Mouse (Mus musculus) heart, postnatal 10 days (tissue): ENCODE measurements around the gene Rccd1. TPM values are rescaled to one million over a fixed set of nuclear protein-coding genes. Genes with fewer than 3 reads are reported as not detected.

Source experiments
- DNase-seq, 2 experiments: peaks; one replicate each; pipeline ENCODE4 v3.0.0; 2021
- intact Hi-C: fragments of 180-260 bp; cut with DNase I; formaldehyde crosslinking; loops from one replicate; pipeline ENCODE4 v1.15.1; 2025
- total RNA-seq, 2 experiments: library from RNA; stranded (reverse); gene quantifications; 2 replicates each; pipeline ENCODE4 v1.2.3; 2021

Rccd1 gene
- total RNA-seq: 10 to 100 TPM in 1 of 2 experiments, 1 to 10 TPM in 1; 7.1 to 10.1 TPM

DNA sequence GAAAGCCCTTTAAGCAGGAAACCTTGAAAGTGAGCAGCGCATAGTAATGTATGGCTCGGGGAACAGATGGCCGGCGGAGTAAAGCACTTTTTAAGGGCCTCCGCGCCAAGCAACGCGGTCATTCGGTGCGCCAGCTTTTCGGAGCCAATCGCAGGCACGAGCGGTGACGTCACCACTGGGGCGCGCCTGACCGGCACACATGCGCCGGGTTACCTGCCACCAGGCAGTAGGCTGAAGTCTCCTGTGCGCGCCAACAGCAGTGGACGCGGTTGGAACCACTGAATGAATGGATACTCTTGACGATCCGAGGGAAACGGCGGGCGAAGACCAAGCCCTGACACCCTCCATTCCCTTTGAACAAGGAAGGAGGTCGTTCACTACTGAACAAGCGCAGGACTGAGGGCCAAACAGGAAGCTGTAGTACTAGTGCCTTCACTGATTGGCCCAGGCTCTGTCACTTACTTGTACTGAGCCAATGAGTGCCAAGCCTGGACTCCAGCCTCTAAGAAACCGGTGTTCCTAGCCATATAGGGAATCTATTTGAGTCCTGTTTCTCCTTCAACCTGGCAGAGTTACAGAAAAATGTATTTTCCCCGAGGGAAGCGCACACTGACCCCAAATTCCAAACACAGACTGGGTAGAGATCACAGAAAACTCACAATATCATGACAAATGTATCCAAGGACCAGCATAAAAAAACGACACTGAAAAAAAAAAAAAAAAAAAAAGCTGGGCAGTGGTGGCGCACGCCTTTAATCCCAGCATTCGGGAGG is at the start of gene Rccd1:
TSS of gene Rccd1 (minus strand) at position 412 of the 773 bp plus-strand sequence.
- intact Hi-C loops: no loop called here
- DNase-seq: peak; percentile 96

DNA sequence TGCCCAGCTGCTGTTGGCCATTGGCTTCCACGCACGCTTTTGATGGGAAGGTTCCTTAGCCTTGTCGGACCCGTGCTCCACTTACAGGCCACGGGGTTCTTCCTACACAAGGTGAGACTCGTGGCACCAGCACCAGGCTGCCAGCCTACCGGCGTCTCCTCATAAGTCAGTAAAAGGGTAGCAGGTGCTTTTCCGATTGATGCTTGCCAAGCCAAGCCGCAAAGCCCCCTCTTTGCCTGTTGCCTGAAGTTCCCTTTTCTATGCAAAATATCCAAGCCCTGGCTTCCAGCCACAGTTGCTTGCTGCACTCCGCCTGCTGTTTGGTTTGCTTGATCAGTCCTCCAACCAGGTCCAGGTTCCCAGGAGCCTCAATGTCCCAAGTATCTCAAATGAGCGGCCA is 49.6 kb upstream of the Rccd1 start:
- DNase-seq: no peak
- intact Hi-C loops: no loop called here

DNA sequence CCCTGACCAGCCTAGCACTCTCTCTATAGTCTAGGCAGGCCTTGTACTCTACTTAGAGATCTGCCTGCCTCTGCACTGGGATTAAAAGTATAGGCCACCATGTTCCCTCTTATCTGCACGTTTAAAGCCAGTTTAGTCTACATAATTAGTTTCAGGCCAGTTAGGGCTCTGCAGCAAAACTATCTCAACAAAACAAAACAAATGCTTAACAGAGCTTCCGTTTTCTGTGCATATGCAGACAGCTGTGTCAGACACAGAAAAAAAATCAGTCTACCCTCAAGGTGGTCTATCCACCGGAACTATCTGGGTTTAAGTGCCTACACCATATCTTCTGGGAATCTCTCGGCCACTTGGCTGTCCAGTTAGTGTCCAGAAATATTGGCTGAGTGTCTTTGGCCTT is 49.1 kb upstream of the Rccd1 start:
- DNase-seq: no peak
- intact Hi-C loops: no loop called here

GRCm38 (mm10) chr7:80372667-80373066 is 48.4 kb upstream of the Rccd1 start:
- no peak for DNase-seq
- intact Hi-C loops: no loop called here

DNA sequence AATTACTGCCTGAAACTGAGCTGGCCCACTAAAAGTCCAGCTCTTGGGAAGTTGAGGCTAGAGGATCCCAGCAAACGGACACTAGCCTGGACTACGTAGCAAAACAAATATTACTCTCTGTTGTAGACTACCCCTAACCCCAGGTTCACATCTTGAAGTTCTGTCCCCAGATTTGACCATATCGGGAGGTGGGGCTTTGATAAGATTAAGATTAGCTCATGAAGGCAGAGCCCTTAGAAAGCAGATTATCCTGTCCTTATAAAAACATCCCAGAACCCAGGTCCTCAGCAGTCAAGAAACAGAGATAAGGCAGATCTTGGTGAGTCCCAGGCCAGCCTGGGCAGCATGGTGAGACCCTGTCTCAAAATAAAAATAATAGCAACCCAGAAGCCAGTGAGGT is 47.9 kb upstream of the Rccd1 start:
- intact Hi-C loops: no loop called here
- no peak for DNase-seq

- peak; percentile 87 to 90 for DNase-seq
- intact Hi-C loops: loop anchor here (2.0 kb wide), 1 partner anchor 230 kb away; no protein-coding TSS in a partner anchor
Measured at GRCm38 (mm10) chr7:80371041-80371751, 46.9 kb upstream of the Rccd1 start, which contains the start of gene Man2a2. TSS of gene Man2a2 (minus strand) at chr7:80371375.

- DNase-seq: peak; percentile 88
- intact Hi-C loops: loop anchor here (1.0 to 2.0 kb wide), 2 partner anchors 30 to 230 kb away; no protein-coding TSS in a partner anchor
Measured at GRCm38 (mm10) chr7:80370649-80371040, 46.4 kb upstream of the Rccd1 start.

- no peak for DNase-seq
- intact Hi-C loops: loop anchor here (1.0 to 2.0 kb wide), 2 partner anchors 30 to 229 kb away; no protein-coding TSS in a partner anchor
Measured at GRCm38 (mm10) chr7:80369967-80370431, 45.7 kb upstream of the Rccd1 start.

DNA sequence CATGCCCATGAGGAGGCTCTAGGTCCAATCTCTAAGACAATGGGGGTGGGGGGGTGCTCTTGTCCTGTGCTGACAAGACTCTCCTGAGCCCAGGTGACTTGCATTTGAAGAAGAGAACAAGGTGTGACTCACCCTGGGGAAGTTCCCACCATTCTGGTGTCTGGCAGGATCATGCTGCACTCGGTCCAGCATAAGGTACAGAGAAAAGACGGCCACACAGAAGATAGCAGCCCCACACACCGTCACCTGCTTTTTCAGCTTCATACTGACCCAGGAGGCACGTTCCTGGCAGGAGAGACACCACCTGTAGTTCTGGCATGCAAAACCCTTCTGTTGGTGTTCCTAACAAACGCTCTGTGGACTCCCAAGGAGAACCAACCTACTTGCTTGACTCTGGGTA is 45.2 kb upstream of the Rccd1 start:
- DNase-seq: no peak
- intact Hi-C loops: no loop called here

GRCm38 (mm10) chr7:80368635-80369421 is 44.6 kb upstream of the Rccd1 start:
- DNase-seq: peak; percentile 48 to 61
- intact Hi-C loops: no loop called here

DNA sequence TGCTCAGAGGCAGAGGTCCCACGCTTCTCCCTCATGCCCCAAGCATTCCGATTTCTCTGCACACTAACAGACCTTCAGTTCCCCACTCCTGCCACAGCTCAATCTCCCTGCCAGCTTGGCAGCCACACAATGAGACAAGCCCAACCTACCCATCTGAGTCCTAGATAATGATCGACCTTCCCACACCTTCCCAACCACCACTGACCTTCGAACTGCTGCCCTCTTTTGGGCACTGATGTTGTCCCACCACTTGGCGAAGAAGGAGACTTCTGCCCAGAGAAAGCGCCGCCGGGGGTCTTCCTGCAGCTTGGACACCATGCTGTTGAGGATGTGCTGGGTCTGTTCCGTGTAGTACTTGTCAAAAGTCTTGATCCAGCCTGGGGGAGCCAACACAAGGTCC is 43.8 kb upstream of the Rccd1 start:
- no peak for DNase-seq
- intact Hi-C loops: no loop called here

DNA sequence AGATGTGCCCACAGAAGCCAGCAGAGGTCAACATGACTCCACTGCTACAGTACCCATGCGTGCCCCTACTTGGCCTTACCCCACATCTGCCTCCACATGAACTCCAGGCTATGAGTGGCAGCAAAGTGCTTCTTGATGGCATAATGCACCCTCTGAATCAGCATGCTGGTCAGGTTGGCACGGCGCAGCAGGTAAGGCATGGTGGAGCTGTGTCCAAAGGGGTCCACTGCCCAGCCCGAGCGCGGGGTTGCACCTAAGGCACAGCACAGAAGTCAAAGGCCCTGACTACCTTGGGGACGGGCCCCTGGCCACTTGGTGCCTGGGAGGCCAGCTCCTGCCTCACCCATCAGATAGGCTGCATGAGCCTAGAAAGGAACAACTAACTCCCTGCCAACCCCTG is 43.0 kb upstream of the Rccd1 start:
- intact Hi-C loops: no loop called here
- DNase-seq: no peak

- intact Hi-C loops: no loop called here
- DNase-seq: peak; percentile 70 to 74
Measured at GRCm38 (mm10) chr7:80365759-80366158, 41.5 kb upstream of the Rccd1 start.

DNA sequence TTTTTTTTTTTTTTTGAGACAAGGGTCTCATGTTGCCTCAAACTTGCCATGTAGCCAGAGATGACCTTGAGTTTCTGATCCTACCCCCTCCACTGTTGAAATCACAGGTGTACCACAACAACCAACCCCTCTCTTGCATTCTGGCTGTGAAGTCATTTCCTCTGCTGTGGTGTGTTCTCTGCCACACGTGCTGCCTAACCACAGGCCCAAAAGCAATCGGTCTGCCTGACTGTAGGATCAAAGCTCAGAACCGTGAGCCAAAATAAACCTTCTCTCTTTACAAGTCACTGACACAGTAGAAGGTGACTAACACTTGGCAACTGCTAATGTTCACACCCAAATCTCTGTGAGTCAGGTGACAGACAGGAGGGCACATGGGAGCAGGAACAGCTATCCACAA is 36.2 kb upstream of the Rccd1 start:
- intact Hi-C loops: no loop called here
- DNase-seq: no peak

- intact Hi-C loops: no loop called here
- DNase-seq: no peak
Measured at GRCm38 (mm10) chr7:80358039-80358438, 33.8 kb upstream of the Rccd1 start.

DNA sequence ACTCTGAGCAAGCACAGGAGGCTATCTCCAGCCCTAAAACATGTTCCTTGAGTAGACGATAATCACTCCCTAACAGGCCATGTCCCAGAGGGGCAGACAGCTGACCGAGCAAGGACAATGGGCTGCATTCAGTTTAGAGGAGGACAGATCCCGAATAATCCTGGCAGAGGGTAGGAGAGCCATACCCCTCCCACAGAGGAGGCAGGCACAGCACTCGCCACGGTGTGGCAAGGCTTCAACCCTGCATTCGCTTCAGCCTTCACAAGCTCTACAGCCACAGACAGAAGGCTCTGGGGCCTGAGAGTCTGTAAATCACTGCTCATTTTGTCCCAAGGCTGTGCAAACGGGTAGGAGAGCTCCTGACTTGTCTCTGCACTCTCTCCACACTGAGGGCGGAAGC is 32.9 kb upstream of the Rccd1 start:
- intact Hi-C loops: no loop called here

GRCm38 (mm10) chr7:80356351-80356750 is 32.1 kb upstream of the Rccd1 start:
- intact Hi-C loops: no loop called here
- no peak for DNase-seq

More for the DNA sequence above, 32.9 kb upstream of the Rccd1 start:
- DNase-seq: peak in 1 of 2 experiments; percentile 57

DNA sequence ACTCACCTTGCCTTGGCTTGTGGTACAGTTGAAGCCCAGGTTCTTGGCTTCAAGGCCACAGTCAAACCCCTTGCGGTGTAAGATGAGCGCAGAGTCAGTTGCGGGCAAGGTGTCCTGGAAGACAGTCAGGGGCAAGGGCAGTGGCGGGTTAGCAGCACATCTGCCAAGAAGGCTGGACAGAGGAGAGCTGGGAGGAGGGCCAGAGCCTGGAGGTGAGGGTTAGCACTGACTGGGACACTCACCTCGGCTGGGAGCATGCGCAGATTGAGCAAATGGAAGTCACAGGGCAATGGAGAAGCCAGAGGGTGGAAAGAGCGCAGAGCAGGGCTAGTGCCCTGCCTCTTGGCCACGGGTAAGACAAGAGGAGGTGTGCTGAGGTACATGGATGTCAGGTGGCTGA is 28.7 kb upstream of the Rccd1 start:
- intact Hi-C loops: no loop called here
- DNase-seq: no peak

DNA sequence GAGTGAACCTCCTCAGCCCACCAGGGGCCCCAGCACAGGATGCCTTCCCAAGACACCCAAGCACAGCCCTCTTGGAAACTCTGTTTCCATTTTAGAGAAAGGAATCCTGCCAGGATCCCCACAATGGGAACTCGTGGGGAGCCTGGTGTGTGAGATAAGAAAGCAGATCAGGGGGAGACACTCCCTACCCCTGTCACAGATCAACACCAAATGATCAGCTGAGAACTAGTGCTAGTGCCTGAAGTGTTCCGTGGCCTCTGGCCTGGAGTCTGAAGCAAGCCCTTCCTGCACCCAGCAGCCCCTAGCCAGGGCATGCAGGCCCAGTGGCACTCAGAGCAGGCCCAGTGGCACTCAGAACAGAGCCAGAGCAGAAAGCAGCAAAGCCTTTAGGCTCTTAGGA is 26.6 kb upstream of the Rccd1 start:
- intact Hi-C loops: no loop called here
- no peak for DNase-seq

- intact Hi-C loops: no loop called here
Measured at GRCm38 (mm10) chr7:80347670-80348586, 23.7 kb upstream of the Rccd1 start.

More at GRCm38 (mm10) chr7:80347670-80348586, 23.7 kb upstream of the Rccd1 start:
- DNase-seq: no peak
